Mouse (Mus musculus): ENCODE measurements at regions not wholly inside any gene's neighbourhood (a gene's known extent, or its start where the extent isn't known, plus 50 kb on each side); places are given as distances from the start of the nearest gene placed in this dataset.

DNA sequence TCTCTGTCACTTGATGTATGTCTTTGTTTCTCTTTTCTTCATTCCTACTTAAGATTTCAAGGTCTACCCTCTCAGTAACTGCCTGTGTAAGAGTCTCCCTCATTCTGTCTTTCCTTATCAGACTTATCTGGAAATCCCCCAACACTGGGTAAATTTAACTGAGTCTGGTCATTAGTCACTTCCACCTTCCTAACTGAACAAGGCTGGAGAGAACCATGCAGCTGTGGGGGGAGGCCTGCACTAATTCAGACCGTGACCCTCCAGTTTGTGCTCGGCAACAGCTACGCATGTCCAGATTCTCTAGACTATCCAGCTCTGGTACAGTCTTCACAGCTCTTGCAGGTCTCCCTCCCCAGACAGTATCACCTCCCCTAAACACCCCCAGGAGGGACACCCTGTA lies 103.3 kb downstream of the Prox1 start:
- DNase-seq (ENCODE audit: low spot score): no peak

DNA sequence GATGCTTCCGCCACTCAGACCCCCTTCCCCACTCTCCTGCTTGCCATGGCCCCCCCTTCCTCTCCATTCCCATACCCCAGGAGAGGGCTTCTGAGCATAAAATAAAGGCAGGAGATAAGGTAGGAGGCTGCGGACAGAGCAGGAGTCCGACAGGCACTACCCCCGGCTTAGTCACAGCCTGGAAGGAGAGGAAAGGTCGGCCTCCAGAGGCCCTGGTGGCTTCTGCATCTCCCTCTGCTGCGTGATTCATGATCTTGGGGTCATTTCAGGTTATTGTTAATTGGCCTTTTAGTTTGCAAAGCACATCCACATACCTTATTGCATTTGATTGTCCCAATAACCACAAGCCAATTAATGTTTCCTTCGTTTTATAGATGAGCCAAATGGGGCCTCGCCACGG lies 104.1 kb downstream of the Prox1 start:
- no peak for DNase-seq (ENCODE audit: low spot score)

DNA sequence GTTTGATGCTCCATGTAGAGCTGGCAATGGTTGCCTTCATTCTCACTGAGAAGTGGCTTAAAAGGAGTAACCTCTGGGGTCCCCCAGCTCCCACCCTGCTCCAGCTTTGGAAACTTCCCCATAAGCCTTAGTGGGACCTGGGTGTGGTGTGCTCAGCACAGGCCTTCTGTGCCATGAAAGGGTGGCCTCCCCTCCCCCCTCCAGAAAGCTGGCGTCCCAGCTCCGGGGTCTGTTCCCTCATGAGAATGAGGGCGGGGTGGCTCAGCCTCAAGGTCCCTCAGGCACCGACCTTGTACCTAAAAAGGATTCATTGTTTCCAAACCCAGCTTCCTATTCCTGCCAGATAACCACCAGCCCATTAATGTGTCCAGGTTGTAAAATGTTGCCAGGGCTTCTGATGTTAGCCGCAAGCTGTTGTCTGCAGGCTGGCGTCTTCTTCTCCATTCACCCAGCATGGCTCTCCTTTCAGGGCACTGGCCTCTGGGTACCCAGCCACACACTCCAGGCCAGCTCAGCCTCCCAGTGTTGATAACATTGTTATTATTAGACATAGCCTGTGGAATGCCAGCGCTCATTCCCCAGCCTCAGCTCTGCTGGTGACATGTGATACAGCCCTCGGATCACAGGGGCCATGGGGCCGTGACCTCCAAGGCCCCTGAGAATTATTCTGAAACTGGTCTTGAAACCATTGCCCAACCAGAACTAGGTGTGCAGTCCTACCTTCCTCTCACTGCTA lies 108.8 kb downstream of the Prox1 start:
- DNase-seq (ENCODE audit: low spot score): peak; percentile 36

DNA sequence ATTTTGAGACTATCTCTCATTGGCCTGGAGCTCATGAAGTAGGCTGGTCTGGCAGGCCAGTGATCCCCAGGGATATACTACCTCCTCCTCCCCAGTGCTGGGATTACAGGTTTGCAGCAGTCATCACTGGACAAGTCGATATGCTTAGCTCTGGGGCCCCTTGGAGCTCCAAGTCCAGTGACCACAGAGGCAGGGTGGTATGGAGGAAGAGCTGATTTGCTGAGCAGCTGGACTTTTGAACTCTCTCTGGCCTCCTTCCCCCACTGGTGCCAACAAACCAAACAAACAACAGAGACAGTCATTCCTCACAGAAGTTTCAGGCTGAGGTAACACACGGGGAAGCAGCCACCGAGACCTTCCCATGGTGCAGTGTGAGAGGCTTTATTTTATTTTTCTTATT lies 111.5 kb downstream of the Prox1 start:
- no peak for DNase-seq (ENCODE audit: low spot score)

DNA sequence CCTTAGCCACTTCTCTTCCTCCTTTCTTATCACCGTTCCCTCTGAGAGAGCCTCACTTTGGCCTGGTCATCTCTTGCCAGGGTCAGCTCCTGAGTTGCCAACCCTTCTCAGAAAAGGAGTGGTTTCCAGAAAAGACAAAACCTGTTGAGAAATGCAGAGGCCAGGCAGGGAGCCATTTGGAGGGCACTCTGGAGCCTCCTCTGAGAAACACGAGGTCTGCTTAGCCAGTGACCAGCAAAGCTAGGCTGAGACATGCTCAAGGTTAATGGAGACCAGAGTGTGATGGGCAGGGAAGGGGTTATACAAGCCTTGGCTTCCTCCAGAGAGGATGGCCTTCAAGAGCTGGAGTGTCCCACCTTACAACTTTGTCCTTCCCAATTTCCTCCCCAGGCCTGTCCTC lies 113.6 kb downstream of the Prox1 start:
- DNase-seq (ENCODE audit: low spot score): no peak

DNA sequence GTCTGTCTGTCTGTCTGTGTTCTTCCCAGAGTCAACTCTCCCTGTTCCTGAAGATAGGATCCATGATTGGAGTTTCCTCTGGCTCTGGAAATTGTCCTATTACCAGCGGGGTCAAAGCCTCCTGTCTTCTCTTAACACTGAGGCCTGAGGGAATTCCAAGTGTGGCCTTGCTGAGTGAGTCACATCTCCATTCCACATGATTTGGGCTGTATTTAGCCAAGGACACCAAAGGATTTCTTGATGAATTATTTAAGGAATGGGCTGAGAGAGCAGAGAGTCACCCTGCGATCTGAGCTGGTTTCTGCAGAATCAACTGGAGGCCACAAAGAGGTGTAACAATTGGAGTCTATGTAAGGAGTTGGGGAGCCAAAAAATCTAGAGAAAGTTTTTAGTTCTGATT lies 118.6 kb downstream of the Prox1 start:
- DNase-seq (ENCODE audit: low spot score): no peak

DNA sequence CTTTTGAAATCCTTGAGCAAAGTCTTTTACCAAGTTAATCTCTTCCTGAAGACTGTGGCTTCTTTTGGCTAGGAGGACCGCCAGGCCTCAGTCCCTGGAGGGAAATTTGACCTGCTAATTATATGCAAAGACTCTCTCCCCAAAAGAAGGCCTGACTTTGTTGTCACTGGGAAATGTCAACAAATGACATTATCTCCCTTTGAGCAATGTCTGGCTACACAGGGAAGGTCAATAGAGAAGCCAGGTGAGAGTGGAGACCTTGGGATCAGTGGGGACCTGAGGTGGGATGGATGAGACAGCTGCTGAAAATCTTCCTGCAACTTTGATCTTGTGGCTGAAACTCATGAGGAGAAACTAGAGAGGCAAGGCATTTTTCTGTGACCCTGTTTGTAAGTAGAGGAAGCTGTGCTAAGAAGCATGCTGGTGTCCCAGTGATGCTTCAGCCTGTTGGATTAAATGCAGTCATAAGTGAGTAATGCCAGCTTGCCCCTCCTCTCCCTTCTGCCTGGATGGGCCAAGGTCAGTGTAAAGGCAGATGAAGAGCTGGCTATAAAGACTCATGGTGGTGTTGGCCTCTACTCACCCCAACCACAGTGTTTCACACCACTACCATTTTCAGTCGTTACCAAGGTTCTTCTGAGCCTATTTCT lies 121.9 kb downstream of the Prox1 start:
- no peak for DNase-seq (ENCODE audit: low spot score)

DNA sequence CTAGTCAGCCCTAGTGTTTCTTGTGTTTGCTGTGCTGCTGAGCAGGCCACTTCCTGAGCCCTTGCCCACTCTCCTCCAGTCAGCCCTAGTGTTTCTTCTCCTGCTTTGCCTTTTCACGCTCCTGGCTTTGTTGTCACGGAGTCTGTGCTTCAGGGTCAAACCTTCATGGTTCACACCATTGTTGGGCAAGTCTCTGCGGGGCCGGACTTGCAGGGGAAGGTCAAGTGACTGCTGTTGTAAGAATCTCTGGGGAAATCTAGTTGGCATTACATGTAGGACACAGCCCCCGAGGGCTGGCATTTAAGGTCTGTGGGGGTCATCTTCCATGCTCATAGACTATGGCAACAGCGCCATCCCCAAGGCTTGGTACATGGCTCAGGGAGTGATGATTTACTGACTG lies 123.3 kb downstream of the Prox1 start:
- no peak for DNase-seq (ENCODE audit: low spot score)

DNA sequence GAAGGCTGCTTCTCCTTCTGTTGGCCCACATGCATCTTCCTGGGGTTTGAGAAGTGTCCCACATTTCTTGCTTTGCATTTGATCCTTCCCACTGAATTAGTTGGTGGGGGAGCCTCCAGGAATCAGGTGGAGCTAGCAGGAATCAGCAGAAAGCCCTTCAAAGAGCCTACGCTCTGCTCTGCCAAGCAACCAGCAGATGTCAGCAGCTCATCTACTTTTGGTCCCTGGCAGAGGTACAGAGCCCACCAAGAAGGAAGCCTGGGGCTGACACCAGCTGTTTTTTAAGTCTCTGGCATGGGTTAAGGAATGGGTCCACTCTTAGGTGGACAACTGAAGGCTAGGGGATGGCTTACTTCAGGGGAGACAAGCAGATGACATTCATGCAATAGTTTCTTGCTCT lies 123.6 kb upstream of the Smyd2 start:
- DNase-seq (ENCODE audit: low spot score): no peak

DNA sequence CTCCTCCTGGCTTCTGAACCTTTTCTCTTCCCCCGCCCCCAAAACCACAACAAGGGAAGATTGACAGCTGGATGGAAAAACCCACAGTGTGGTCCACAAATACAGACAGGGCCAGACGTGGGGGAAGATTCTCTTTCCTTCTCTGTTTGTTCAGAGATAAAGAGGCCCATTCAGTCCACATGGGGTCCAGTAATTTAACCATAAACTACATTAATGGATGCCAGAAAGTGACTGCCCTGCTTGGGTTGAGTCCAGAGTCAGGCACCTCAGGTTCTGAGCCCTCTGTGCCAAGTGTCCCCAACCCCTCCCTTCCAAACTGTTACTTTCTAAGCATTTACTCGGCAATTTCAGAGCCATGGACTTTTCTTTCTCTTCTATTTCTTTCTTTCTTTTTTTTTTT lies 121.9 kb upstream of the Smyd2 start:
- no peak for DNase-seq (ENCODE audit: low spot score)

DNA sequence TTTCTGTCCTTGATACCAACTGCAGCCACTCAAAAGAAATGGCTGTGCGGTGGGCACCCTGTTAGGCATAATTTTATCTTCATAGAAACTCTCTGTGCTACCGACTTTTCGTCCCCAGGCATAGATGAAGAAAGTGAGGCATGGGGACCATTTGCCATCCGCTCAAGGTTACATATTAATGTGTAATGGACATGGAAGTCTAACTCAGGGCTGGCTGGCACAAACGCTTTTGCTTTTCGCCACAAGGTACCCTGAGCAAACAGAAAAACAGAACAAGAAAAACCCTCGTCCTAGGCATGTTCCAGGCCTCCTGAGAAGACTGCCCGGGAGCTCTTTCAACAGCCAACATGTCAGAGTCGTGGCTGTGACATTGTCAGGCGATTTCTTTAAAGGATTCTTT lies 121.0 kb upstream of the Smyd2 start:
- no peak for DNase-seq (ENCODE audit: low spot score)

DNA sequence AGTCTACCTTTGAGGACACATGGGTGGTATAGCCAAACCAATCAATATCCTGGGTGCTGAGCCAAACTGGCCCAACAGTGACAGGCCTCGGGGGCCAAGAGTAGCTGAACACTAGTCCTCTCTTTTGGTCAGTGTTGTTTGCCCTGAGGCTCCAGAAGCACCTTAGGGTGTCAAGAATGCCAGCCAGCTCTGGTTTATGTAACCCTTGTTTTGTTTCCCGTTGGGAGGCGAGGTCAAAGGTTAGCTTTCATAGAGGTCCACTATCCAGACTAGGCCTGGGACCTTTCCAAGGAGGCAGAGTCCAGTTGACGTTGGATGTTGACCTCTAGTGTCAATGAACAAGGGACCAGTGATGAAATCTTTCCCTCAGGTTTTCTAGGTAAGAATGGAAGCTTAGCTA lies 120.0 kb upstream of the Smyd2 start:
- DNase-seq (ENCODE audit: low spot score): no peak

DNA sequence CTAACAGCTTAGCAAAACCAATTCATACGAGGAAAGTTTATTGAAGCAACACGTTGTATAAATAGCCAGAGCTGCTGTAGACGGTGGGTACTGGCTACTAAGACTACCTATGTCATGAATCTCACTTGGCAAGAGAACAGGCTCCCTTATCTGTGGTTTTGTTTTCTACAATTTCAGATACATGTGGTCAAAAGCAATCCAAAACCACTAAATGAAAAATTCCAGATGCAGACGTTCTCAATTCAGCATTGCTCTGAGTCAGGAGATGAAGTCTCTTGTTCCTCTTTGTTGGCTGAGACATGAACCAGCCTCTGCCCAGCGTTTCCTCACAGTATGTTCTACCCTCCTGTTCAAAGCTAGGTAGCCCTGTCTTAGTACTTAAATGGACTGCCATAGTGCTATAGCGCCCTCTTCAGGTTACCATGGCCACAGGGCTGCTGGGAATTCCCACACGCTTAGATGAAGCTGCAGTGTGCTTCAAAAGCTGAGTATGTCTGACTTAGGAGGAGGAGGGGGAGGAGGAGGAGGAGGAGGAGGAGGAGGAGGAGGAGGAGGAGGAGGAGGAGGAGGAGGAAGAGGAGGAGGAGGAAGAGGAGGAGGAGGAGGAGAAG lies 119.0 kb upstream of the Smyd2 start:
- no peak for DNase-seq (ENCODE audit: low spot score)

DNA sequence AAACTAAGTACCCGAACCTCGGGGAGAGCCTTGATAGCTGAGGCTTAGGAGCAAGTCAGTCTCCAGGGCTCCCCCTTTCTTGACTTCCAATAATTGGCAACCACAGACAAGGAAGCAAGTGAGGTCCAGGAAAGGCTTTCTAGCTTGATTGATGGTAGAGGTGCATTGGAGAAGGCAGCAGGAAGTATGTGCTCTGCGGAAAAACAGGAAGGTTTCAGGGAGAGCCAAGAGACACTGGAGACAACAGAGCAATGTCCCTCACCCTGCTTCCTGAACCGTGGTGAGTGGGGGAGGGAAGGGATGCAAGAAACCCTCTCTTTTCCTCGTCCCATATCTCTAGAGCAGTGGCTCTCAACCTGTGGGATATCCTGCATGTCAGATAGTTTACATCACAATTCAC lies 115.9 kb upstream of the Smyd2 start:
- no peak for DNase-seq (ENCODE audit: low spot score)

DNA sequence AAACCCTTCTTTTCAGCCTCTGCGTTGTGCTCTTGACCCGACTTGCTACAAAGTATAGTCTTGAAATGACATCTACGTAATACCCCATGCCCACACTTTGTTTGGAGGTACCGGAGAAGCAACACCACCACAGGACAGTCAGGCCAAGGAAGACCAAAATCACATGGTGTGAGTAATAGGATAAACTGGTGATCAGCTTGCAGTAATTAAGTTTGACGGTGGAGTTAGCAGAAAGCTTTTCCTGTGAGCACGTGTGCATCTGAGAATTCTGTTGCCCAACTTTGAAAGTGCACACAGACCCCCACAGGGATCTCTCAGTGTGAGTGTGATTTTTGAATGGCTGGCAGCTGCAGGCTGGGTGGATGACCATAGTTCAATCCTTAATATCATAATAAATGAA lies 114.6 kb upstream of the Smyd2 start:
- DNase-seq (ENCODE audit: low spot score): no peak

DNA sequence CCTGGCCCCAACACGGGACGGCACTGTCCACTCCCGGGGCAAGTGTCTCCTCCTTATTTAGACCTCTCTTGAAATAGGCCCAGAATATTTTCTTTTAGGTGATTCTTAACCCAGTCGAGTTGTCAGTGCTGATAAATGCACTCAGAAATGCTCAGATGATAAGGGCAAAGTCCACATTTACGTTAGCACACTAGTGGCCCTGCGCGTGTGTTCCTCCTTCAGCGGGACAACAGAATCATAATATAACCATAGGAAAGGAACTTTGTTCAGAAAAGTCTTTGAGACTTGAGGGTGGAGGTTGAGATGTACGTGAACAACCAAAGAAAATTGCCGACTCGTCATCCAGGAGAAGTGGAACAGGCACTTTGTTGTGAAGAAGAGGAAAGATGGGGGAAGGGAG lies 113.8 kb upstream of the Smyd2 start:
- DNase-seq (ENCODE audit: low spot score): no peak

DNA sequence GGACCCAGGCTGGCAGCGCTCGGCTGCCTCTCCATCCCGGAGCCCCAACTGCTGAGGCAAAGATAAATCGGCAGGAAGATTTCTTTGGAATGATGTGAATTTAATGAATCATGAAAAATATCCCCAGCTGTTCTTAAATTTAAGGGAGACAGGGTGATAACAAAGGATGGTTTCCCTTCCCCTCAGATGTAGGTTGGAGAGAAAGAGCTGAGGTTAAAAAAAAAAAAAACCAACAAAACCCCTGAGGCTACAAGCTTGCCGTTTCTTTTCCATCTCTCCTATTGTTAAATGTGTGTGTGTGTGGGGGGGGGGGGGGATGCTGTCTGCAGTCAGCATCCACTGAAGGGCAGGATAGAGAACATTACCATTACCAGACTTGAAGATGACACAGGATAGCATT lies 111.9 kb upstream of the Smyd2 start:
- no peak for DNase-seq (ENCODE audit: low spot score)

DNA sequence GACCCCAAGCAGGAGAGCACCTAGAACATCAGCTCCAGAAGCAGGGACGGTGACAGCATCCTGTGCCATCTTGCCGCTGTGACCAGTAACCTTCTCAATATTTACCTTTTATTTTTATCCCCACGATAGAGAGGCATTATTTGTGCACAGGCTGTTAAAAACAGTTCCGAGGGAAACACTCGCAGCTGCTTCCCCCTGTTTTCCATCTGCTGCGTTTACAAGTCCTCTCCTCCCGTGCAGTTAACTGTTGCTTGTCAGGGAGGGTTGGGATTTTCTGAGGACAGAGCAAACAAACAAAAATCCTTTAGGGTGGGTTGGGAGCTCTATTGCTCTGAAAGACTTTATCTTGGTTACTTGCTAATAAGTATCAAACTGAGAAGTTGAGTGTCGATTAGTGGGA lies 105.4 kb upstream of the Smyd2 start:
- DNase-seq (ENCODE audit: low spot score): no peak

DNA sequence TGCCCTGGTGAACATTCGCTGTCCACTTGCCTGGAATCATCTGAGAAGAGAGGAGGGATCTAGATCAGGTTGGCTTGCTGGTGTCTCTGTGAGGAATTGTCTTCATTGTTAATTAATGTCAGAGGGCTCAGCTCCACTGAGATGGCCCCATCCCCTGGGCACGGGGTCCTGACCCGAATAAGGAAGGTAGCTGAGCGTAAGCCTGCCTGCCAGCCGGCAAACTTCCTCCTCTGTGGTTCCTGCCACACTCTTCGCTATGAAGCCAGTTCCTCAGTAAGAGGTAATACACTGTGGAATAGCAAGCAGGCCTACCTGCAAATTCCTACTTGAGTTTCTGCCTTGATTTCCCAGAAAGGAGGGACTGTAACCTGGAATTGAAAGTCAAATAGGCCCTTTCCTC lies 87.3 kb upstream of the Smyd2 start:
- no peak for DNase-seq (ENCODE audit: low spot score)

DNA sequence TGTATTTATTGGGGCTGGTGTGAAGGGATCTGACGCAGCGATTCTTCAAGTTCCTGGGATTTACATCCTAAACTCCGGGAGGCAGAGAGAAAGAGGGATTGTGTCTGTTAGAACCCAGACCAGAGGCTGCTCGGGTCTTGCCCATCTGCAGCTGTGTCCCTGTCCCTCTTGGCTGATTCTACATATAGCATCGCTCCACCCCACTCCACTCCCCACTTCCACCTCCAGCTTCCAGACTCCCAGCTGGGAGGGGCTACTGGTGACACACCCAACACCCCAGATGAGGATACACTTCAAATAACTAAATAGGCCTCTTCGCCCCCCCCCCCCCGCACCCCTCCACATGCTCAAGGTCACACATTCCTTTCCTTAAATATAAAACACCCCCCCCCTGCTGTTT lies 85.1 kb upstream of the Smyd2 start:
- no peak for DNase-seq (ENCODE audit: low spot score)

DNA sequence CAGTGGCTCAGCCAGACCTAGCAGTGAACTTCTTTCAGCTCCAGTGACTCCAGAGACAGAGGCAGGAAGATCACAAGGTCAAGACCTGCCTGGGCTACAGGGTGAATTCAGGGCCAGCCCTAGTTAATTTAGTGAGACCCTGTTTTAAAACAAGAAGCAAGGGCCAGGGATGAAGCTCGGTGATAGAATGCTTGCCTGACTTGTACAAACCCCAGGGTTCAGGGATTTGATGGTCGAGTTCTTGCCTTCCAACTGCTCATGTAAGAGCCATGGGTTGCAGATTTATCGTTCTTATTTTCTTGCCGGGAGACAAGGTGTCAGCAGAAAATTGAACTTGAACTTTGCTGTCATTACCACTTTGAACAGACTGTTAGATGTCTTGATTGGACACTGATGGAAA lies 78.9 kb upstream of the Smyd2 start:
- no peak for DNase-seq (ENCODE audit: low spot score)

DNA sequence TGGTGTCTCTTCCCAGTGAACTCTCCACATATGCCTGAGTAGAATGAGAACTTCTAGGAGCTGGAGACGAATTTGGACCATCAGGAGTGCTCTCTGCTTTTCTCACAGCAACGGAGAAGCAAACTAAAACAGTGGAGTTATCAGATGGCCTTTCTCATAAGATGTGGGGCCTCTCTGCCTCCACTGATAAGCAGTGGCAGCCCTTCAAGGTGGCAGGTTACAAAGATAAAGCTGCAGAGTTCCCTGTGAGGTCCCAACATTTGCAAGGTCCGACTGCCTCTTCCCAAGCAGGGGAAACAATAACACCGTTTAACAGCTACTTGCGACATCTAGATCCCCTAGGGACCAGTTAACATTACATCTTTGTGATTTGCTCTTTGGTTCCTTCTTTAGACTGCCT lies 71.5 kb upstream of the Smyd2 start:
- DNase-seq (ENCODE audit: low spot score): no peak

DNA sequence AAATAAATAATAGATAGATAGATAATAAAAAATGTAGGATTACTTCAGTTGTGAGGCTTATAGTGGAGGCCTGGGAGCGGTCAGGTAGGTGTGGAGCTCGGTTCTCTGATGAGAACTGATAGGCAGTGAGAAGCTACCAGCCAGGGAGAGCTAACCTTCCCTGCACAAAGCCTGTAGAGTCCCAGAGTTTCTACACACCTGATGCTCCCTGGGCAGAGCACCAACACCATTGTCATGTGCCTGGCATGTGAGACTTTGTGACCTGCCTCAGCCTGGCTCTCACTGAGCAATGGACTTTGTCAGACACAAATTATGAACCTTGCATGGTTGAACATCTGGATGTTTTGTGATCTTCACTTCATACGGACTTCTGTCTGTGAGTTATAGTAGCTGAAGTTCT lies 71.1 kb upstream of the Smyd2 start:
- DNase-seq (ENCODE audit: low spot score): no peak

DNA sequence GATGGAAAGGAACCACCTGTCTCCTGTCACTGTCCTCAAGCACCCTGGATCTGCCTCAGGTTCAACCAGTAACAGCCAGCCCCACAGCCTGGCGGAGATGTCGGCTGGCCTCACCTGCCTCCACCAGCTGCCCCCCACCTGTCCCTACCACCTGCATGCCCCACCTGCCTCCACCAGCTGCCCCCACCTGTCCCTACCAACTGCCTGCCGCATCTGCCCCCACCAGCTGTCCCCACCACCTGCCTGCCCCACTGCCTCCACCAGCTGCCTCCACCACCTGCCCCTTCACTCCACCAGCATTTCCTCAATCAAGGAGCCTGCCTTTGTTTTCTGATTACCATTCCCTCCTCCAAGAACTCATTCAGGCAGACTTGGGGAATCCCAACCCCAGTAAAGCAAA lies 68.9 kb upstream of the Smyd2 start:
- no peak for DNase-seq (ENCODE audit: low spot score)

Measured in heart, adult 8-10 months (tissue).